Mouse (Mus musculus) small intestine, adult 10 weeks (tissue): ENCODE results near the gene Pfkp. TPM values are rescaled to one million over a fixed set of nuclear protein-coding genes. Genes with fewer than 3 reads are reported as not detected.

Experiments used
- polyA plus RNA-seq: library from polyadenylated mRNA; stranded (reverse); fragments of 350-450 nt; fragmentation: Illumina TruSeq; extraction: RNeasy Lipid Tissue Mini Kit (QIAGEN cat#74804); gene quantifications from one replicate; pipeline ENCODE4 v1.2.3, GENCODE M21; 2014; ENCODE audit warnings: low replicate concordance

Gene Pfkp
- polyA plus RNA-seq = 50.0 TPM

GRCm38 (mm10) chr13:6648669-6649233 is at the start of gene Pfkp:
Pfkp (minus strand) TSS chr13:6648777.

Other genes starting within 250 kb of the Pfkp start
- 11.5 TPM for gene Pitrm1, start 100.6 kb downstream of the Pfkp start, polyA plus RNA-seq